Mouse (Mus musculus): ENCODE results near the gene Rgl1. TPM values are rescaled to one million over a fixed set of nuclear protein-coding genes. Genes with fewer than 3 reads are reported as not detected.

The Rgl1 gene
- polyA plus RNA-seq, 1 experiment from 2014 or later: 36.3 TPM

DNA sequence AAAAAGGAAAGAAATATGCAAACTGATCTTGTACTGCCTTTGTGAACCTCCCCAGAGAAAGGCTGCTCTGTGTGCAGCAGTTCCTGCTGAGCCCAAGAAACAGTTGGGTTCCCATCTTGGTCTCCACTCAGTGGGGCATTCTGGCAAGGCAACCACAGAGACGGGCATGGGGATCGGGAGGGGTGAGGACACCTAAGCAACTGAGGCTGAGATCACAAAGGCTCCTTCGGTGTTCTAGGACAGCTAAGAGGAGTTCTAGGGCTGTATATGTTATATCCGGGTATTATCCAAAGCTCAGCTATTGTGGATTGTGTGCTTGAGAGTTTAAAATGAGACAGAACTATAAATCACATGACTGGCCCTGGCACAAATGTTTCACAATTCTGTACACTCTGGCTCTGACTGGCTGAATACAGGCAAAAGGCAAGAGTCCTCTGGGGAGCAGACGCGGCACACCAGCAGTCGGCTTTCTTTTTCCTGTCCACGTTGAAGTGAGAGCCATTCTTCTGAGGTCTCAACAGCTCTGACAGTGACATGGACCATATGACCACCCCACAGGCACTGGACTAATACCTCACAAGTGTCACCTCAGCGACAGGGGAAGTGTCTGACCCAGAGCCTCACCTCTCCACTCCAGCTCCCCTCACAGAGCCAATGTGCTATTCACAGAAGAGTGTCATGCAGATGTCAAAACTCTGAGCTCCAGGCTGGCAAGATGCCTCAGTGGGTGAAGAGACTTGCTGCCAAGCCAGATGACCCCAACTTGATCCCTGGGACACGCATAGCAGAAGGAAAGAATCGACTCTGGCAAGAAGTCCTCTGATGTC is 83.6 kb downstream of the Rgl1 start:
- WGBS: 70% methylated on average over 11 of the region's 11 CpGs
- H3K4me3 ChIP-seq (replicated peaks): no peak overlapping the region
- no peak for ATAC-seq (ENCODE audit: insufficient number of reproducible peaks, low FRiP score, low TSS enrichment, low read depth)
- H3K9me3 ChIP-seq (replicated peaks): no peaks in the 10 kb centered on the region
- H3K9ac ChIP-seq: no peak overlapping the region
- no peaks in the 10 kb centered on the region for H3K27me3 ChIP-seq
- no peak overlapping the region for H3K4me2 ChIP-seq (replicated peaks)
- no peaks in the 10 kb centered on the region for H3K36me3 ChIP-seq
- no peak overlapping the region for H3K27ac ChIP-seq (replicated peaks)
- peaks cover 16% of the 10 kb centered on the region for H3K4me1 ChIP-seq

DNA sequence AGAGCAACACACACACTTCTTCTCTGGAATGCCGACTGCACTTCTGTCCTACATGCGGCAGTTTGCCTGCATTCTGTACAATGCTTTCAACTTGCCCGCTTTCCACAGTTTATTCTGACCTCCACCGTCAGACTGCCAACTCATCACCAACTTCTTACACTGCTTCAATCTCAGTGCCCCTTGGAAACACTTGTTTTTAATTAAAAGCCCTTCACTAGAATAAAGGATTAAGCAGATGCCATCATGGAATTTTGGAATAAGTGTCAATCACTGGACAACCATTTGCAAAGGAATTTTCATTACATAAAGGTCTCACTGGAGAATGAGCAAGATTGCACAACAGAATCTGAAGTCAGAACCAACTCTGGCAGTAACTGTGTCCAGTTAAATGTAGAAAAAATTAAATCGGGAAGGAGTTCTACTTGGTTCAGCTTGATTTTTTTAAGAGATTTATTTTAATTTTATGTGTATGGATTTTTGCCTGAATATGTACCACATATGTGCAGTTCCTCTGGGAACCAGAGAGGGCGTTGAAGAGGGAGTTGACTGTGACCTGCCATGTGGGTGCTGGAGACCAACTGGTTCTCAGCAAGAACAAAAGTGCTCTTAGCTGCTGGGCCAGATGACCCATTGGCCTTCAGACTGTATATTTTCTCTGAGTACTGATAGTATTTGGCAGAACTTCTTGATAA is 84.3 kb downstream of the Rgl1 start:
- H3K4me1 ChIP-seq: peaks cover 12% of the 10 kb centered on the region; the same call in 1 of the 2 replicates
- no peak overlapping the region for H3K27ac ChIP-seq (replicated peaks)
- no peak overlapping the region for H3K9ac ChIP-seq
- H3K4me2 ChIP-seq (replicated peaks): no peak overlapping the region
- no peaks in the 10 kb centered on the region for H3K36me3 ChIP-seq
- no peak for ATAC-seq (ENCODE audit: insufficient number of reproducible peaks, low FRiP score, low TSS enrichment, low read depth)
- H3K27me3 ChIP-seq: no peaks in the 10 kb centered on the region
- 57% methylated on average over 6 of the region's 6 CpGs for WGBS
- no peaks in the 10 kb centered on the region for H3K9me3 ChIP-seq (replicated peaks)
- H3K4me3 ChIP-seq (replicated peaks): no peak overlapping the region

DNA sequence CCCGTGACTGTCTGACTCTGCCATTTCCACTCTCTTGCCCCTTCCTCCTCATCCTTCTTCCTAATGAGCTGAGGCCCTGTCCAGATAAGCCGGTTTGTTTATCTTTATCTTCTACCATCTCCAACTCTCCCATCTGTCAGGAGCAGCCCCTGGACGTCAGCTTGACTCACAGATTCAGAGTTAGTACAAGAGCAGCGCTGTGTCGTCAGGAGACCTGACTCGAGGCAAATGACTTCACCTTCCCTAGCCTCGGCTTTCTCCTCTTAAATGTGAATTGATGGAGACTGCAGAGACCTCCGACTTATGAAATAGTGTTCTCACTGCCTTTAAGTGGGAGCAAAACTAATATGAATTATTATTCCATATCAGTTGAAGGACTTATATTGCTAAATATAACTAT is 85.0 kb downstream of the Rgl1 start:
- peaks cover 12% of the 10 kb centered on the region; the same call in 1 of the 2 replicates for H3K4me1 ChIP-seq
- no peak overlapping the region for H3K9ac ChIP-seq
- no peak overlapping the region for H3K27ac ChIP-seq (replicated peaks)
- no peaks in the 10 kb centered on the region for H3K36me3 ChIP-seq
- 70% methylated on average over 8 of the region's 8 CpGs for WGBS
- ATAC-seq (ENCODE audit: insufficient number of reproducible peaks, low FRiP score, low TSS enrichment, low read depth): no peak
- no peak overlapping the region for H3K4me2 ChIP-seq (replicated peaks)
- no peak overlapping the region for H3K4me3 ChIP-seq (replicated peaks)
- H3K27me3 ChIP-seq: no peaks in the 10 kb centered on the region
- H3K9me3 ChIP-seq (replicated peaks): no peaks in the 10 kb centered on the region

DNA sequence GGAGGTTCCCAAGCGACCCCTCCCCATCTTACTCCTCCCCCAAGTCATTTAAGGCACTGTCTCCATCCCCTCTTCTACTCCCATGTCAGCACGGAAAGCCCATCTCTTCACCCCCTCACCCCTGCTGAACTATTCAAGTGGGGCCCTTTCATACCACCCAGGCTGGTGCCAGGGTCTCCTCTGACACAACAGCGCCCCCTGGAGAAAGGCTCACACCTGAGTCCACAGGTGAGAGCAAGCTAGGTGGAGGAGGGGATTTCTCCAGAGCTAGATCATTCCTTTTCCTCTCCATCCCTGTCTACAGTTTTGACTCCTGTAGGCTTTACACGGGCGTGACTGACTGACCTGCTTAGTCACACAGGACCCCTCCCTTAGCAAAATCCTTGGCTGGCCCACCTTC is 87.7 kb downstream of the Rgl1 start:
- WGBS: 48% methylated on average over 5 of the region's 5 CpGs
- no peak for ATAC-seq (ENCODE audit: insufficient number of reproducible peaks, low FRiP score, low TSS enrichment, low read depth)
- H3K4me3 ChIP-seq (replicated peaks): no peak overlapping the region
- H3K9me3 ChIP-seq (replicated peaks): no peaks in the 10 kb centered on the region
- H3K4me2 ChIP-seq (replicated peaks): no peak overlapping the region
- H3K27ac ChIP-seq (replicated peaks): no peak overlapping the region
- H3K27me3 ChIP-seq: no peaks in the 10 kb centered on the region
- H3K4me1 ChIP-seq: peaks cover 12% of the 10 kb centered on the region; the same call in 1 of the 2 replicates
- H3K9ac ChIP-seq: no peak overlapping the region
- no peaks in the 10 kb centered on the region for H3K36me3 ChIP-seq

DNA sequence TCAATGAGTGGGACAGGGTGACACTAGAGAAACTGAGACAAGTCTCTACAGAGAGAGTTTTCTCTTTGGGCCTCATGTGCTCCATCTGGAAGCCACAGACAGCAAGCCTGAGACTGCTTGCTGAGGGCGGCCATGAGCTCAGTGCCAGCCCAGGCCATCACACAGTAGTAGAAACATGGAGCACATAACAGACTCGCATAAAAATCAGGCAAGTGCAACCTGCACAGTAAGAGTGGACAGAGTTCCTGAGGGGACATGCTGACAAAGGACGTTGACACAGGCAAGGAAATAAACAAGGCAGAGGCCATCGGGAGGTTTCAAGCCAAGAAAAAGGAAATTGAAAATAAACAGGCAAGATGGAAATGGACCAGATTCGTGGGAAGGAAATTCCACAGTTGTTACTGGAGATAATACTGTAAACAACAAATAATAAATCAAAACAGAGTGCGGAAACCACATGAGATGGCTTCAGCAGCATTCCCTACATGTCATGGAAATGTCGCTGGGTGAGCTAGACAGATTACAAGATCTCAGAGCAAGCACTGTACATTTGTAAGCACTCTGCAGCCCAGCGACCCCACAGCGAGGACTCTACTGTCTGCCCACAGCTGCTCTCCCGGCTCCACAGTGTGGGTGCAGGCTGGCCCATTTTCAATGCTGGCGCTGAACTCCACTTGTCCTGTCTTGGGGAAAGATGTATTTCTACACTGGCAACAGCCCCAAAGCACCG is 88.5 kb downstream of the Rgl1 start:
- no peak for ATAC-seq (ENCODE audit: insufficient number of reproducible peaks, low FRiP score, low TSS enrichment, low read depth)
- Histone ChIP-seq H3K4me3 (replicated peaks) (no peak overlapping the region), H3K27me3 (no peaks in the 10 kb centered on the region), H3K4me2 (replicated peaks) (no peak overlapping the region), H3K9me3 (replicated peaks) (no peaks in the 10 kb centered on the region), H3K9ac (no peak overlapping the region), H3K27ac (replicated peaks) (0 out of 2 replicates have a peak overlapping the region, but pooled peaks have one; percentile 30), H3K36me3 (no peaks in the 10 kb centered on the region), H3K4me1 (peaks cover 12% of the 10 kb centered on the region; the same call in 1 of the 2 replicates)
- WGBS: 55% methylated on average over 12 of the region's 12 CpGs

DNA sequence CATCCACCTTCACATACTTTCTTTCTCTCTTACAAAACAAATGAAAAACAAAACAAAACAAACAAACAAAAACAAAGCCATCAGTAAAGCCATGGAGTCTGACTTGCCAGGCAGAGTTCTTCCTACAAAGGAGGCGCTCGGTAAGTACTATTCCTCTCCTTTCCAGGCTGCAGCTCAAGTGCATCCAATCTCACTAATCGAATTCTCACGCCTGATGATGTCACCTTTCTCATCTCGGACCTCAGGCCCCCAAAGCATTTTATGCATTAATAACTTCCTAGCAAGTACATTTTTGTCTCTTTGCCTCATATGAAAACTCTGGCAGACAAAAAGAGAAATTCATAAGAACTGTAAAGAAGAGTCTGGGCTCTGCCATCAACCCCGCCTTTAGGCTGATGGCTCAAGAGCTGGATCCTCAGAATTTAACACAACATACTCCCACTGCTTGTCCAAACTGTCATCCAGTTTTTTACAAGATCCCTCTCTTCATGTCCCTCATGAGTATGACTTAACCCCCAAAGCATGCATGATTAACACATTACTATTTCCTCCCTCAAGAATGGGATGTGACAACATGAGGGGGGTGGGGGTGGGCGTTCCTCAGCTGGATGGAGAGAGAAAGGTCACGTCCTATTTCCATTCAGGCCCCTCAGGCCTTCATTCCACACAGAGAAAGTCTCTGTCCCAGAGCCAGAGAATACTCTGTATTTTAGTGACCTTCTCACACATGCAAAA is 96.5 kb downstream of the Rgl1 start:
- H3K9ac ChIP-seq: no peak overlapping the region
- H3K4me2 ChIP-seq (replicated peaks): no peak overlapping the region
- H3K4me1 ChIP-seq: peaks cover 7% of the 10 kb centered on the region; the same call in 1 of the 2 replicates
- H3K4me3 ChIP-seq (replicated peaks): no peak overlapping the region
- H3K36me3 ChIP-seq: no peaks in the 10 kb centered on the region
- ATAC-seq (ENCODE audit: insufficient number of reproducible peaks, low FRiP score, low TSS enrichment, low read depth): peak; percentile 67; the same call in 1 of the 2 replicates
- WGBS: 35% methylated on average over 8 of the region's 8 CpGs
- H3K27me3 ChIP-seq: no peaks in the 10 kb centered on the region
- H3K9me3 ChIP-seq (replicated peaks): no peaks in the 10 kb centered on the region
- H3K27ac ChIP-seq (replicated peaks): no peak overlapping the region

DNA sequence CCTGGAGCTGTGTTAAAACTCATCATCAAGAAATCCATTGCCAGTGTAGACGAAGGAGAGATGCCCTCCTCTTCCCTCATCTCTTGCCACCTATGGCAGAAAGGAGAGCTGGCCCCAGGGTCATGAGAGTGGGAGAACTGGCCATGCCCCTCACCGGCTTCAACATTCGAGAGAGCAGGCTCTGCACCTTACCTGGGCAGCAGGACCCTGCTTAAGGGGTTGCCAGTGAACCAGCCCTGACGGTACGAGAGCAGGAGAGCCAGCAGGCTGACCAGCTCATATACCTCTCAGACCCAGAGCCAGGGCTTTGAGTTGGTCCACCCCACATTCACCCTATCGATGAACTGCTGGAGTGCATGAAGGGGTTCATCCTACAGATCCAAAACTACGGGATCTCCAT is 105.7 kb downstream of the Rgl1 start:
- Histone ChIP-seq H3K27me3 (no peaks in the 10 kb centered on the region), H3K4me1 (no peaks in the 10 kb centered on the region), H3K4me3 (replicated peaks) (no peak overlapping the region), H3K36me3 (no peaks in the 10 kb centered on the region), H3K9me3 (replicated peaks) (no peaks in the 10 kb centered on the region), H3K27ac (replicated peaks) (no peak overlapping the region), H3K4me2 (replicated peaks) (no peak overlapping the region), H3K9ac (no peak overlapping the region)
- 90% methylated on average over 7 of the region's 7 CpGs for WGBS
- ATAC-seq (ENCODE audit: insufficient number of reproducible peaks, low FRiP score, low TSS enrichment, low read depth): no peak

DNA sequence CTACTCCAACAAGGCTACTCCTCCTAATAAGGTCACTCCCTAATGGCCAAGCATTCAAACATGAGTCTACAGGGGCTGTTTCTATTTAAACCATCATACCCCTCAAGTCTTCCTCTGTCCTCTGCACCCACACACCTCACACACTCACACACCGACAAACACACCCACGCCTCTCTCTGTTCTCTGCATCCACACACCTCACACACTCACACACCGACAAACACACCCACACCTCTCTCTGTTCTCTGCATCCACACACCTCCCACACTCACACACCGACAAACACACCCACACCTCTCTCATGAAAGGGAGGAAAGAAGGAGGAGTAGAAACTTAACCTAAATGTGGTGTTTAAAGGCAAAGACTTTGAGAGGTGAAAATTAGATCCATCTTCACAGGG is 106.2 kb downstream of the Rgl1 start:
- Histone ChIP-seq H3K36me3 (no peaks in the 10 kb centered on the region), H3K4me1 (no peaks in the 10 kb centered on the region), H3K4me2 (replicated peaks) (no peak overlapping the region), H3K27me3 (no peaks in the 10 kb centered on the region), H3K27ac (replicated peaks) (no peak overlapping the region), H3K9ac (no peak overlapping the region), H3K9me3 (replicated peaks) (no peaks in the 10 kb centered on the region), H3K4me3 (replicated peaks) (no peak overlapping the region)
- WGBS: 88% methylated on average over 4 of the region's 4 CpGs
- no peak for ATAC-seq (ENCODE audit: insufficient number of reproducible peaks, low FRiP score, low TSS enrichment, low read depth)

DNA sequence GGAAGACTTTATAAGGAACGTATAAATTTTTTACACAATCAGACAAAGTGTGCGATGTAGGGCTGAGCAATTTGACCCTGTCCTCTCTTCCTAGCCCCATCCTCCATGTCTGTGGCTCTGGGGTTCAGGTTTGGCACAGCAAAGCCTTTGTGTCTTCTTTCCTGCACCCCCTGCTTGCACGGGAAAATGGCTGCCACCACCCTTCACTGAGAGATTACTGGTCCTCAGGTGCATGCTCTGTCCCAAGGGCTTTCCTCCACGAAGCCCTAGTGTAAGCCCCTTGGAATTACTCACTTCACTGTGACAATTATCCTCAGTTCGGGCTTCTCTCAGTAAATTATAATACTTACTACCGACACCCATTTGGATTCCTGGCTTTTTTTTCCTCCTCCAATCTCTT is 109.5 kb downstream of the Rgl1 start:
- Histone ChIP-seq H3K36me3 (no peaks in the 10 kb centered on the region), H3K27ac (replicated peaks) (no peak overlapping the region), H3K4me2 (replicated peaks) (no peak overlapping the region), H3K4me3 (replicated peaks) (no peak overlapping the region), H3K9me3 (replicated peaks) (no peaks in the 10 kb centered on the region), H3K9ac (no peak overlapping the region), H3K27me3 (no peaks in the 10 kb centered on the region), H3K4me1 (no peaks in the 10 kb centered on the region)
- 0 out of 2 replicates have a peak, but pooled peaks have one; percentile 51 for ATAC-seq (ENCODE audit: insufficient number of reproducible peaks, low FRiP score, low TSS enrichment, low read depth)
- WGBS: 77% methylated on average over 6 of the region's 6 CpGs

DNA sequence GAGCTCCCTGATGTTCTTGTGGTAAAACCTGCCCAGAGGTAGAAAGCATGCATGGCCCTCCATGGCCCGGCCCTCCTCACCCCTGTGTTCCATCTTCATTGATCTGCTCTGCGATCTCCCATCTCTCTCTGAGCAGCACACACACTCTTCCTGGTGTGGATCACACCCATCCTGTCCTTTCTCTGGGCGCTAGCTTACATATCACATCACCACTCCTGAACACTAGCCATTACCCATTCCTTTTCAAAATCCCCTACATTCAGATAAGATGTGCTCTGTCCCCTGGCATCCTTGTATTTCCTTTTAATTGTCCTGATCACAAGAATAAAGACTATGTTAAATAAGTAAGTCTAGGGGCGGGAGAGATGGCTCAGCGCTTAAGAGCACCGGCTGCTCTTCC is 111.3 kb downstream of the Rgl1 start:
- Histone ChIP-seq H3K27me3 (no peaks in the 10 kb centered on the region), H3K4me2 (replicated peaks) (no peak overlapping the region), H3K9ac (no peak overlapping the region), H3K4me3 (replicated peaks) (no peak overlapping the region), H3K27ac (replicated peaks) (no peak overlapping the region), H3K36me3 (no peaks in the 10 kb centered on the region), H3K4me1 (no peaks in the 10 kb centered on the region), H3K9me3 (replicated peaks) (no peaks in the 10 kb centered on the region)
- ATAC-seq (ENCODE audit: insufficient number of reproducible peaks, low FRiP score, low TSS enrichment, low read depth): no peak
- WGBS: 92% methylated on average over 6 of the region's 6 CpGs

DNA sequence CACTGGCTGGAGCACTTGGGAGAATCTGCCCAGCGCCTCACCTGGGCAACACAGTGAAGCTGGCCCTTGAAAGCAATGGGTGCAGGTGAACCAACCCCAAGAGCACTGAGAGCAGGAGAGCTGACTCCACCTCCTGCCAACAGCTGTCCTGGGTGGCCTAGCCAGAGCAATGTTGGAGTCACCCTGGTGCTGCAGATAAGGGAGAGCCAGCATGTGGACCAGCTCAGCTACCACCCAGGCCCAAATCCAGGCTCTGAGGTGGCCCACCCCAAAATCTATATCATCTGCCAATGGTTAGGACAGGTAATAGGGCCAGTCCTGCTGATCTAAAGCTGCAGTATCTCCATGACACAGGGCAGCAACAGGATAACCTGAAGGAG is 114.7 kb downstream of the Rgl1 start:
- Histone ChIP-seq H3K9me3 (replicated peaks) (no peaks in the 10 kb centered on the region), H3K4me3 (replicated peaks) (no peak overlapping the region), H3K27me3 (no peaks in the 10 kb centered on the region), H3K27ac (replicated peaks) (no peak overlapping the region), H3K4me2 (replicated peaks) (no peak overlapping the region), H3K4me1 (no peaks in the 10 kb centered on the region), H3K9ac (no peak overlapping the region), H3K36me3 (no peaks in the 10 kb centered on the region)
- no peak for ATAC-seq (ENCODE audit: insufficient number of reproducible peaks, low FRiP score, low TSS enrichment, low read depth)
- 76% methylated on average over 1 of the region's 1 CpGs for WGBS

Measured in embryonic facial prominence, embryonic 15.5 days (tissue).